Mouse (Mus musculus) olfactory bulb, adult 2 months (tissue): ENCODE results near the gene Nr3c2.

ENCODE experiments used
- CTCF ChIP-seq: fragments of 200-500 bp; IDR thresholded peaks from 2 replicates; pipeline ENCODE4 v1.5.1; 2012; ENCODE audit warnings: low read depth, mild to moderate bottlenecking, low read length, moderate library complexity; ENCODE audit not compliant: insufficient read depth
- POLR2A ChIP-seq: fragments of 200-500 bp; IDR thresholded peaks from 2 replicates; pipeline ENCODE4 v1.6.1; 2012; ENCODE audit warnings: mild to moderate bottlenecking, low read depth, low read length, moderate library complexity; ENCODE audit not compliant: insufficient read depth

DNA sequence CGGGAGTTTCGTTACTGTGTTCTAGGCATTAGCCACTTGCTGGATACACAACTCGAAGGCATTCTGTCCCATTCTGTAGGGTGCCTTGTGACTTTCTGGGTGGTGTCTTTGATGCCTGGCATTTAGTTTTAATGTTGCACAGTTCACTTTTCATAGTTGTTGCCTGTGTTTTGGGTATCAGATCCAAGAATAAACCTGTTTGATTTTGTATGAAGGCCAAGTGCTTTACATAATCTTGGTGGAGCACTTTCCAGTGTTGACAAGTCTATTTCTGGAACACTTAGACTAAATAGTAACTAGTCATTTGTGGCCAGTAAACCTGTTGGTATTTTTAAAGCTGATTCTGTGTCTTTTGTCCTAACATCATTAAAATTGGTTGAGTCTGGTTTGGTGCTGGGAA lies 333.2 kb downstream of the Nr3c2 start:
- no peak for TF ChIP-seq POLR2A
- no peak for TF ChIP-seq CTCF
